Mouse (Mus musculus) layer of hippocampus, adult 11-12 months (tissue): ENCODE measurements around the gene Pdzd2.
A peak's percentile ranks its signal among the peaks of the same experiment; 100 is the strongest.

Experiments used
- DNase-seq: peaks from one replicate; pipeline ENCODE4 v3.0.0; 2022; ENCODE audit warnings: low spot score

The Pdzd2 gene

GRCm38 (mm10) chr15:12351470-12351869 is 388.3 kb downstream of the Pdzd2 start:
- no peak for DNase-seq

GRCm38 (mm10) chr15:12349840-12350239 is 389.9 kb downstream of the Pdzd2 start:
- no peak for DNase-seq

GRCm38 (mm10) chr15:12348950-12349349 is 390.8 kb downstream of the Pdzd2 start:
- DNase-seq, result no peak

- no peak for DNase-seq
Measured at GRCm38 (mm10) chr15:12346916-12347315, 392.8 kb downstream of the Pdzd2 start.

- DNase-seq, result no peak
Measured at GRCm38 (mm10) chr15:12341401-12341758, 398.3 kb downstream of the Pdzd2 start.

- no peak for DNase-seq
Measured at GRCm38 (mm10) chr15:12340536-12341400, 399.0 kb downstream of the Pdzd2 start.

- DNase-seq, result no peak
Measured at GRCm38 (mm10) chr15:12337779-12338137, 402.0 kb downstream of the Pdzd2 start.

GRCm38 (mm10) chr15:12337030-12337778 is 402.5 kb downstream of the Pdzd2 start:
- no peak for DNase-seq

- DNase-seq, result no peak
Measured at GRCm38 (mm10) chr15:12334381-12334780, 405.3 kb downstream of the Pdzd2 start.

- no peak for DNase-seq
Measured at GRCm38 (mm10) chr15:12331300-12331699, 408.4 kb downstream of the Pdzd2 start.

- no peak for DNase-seq
Measured at GRCm38 (mm10) chr15:12330892-12331291, 408.8 kb downstream of the Pdzd2 start.

GRCm38 (mm10) chr15:12330389-12330788 is 409.3 kb downstream of the Pdzd2 start:
- DNase-seq, result no peak

GRCm38 (mm10) chr15:12324326-12324725 is 415.4 kb downstream of the Pdzd2 start:
- DNase-seq, result no peak

GRCm38 (mm10) chr15:12322676-12323402 is 416.9 kb downstream of the Pdzd2 start:
- DNase-seq, result no peak

- peak; percentile 37 for DNase-seq
Measured at GRCm38 (mm10) chr15:12321788-12322621, 417.7 kb downstream of the Pdzd2 start, which contains the start of gene 1810049J17Rik. Gene 1810049J17Rik (minus strand): TSS chr15:12321899.

GRCm38 (mm10) chr15:12321091-12321787 is 418.5 kb downstream of the Pdzd2 start, which contains the start of gene Golph3:
Gene Golph3 (plus strand): TSS chr15:12321450.
- peak; percentile 95 for DNase-seq

GRCm38 (mm10) chr15:12320441-12321090 is 419.2 kb downstream of the Pdzd2 start:
- DNase-seq, result no peak

GRCm38 (mm10) chr15:12319889-12320288 is 419.8 kb downstream of the Pdzd2 start:
- no peak for DNase-seq

GRCm38 (mm10) chr15:12318451-12318850 is 421.3 kb downstream of the Pdzd2 start:
- no peak for DNase-seq

GRCm38 (mm10) chr15:12317290-12317689 is 422.4 kb downstream of the Pdzd2 start:
- DNase-seq, result no peak
